Comparison of ENCODE assay signal across 25 mouse cellular contexts in genomic region chr5:64907906-64908305, GRCm38 (mm10).
"Had no signal": no experiment of that assay in that cellular context is flagged by ENCODE, and none has a peak within 500 bp of the region (broad histone marks: within the 10 kb centered on the region; RNA-seq: fewer than 3 reads in every experiment).

No protein-coding gene starts in this region.

- H3K27me3 ChIP-seq: heart, embryonic 12.5 days; hindbrain, embryonic 12.5 days; limb, embryonic 13.5 days; limb, embryonic 15.5 days; liver, embryonic 12.5 days had no signal

- H3K9me3 ChIP-seq: heart, embryonic 10.5 days; hindbrain, embryonic 12.5 days; limb, embryonic 13.5 days; limb, embryonic 15.5 days; liver, embryonic 12.5 days had no signal

- H3K27ac ChIP-seq: gastrocnemius, adult 2 months; heart, adult 2 months; heart, embryonic 10.5 days; hindbrain, embryonic 10.5 days; hindbrain, embryonic 12.5 days; hindbrain, embryonic 14.5 days; layer of hippocampus, adult 2 months; left cerebral cortex, adult 2 months; limb, embryonic 13.5 days; limb, embryonic 15.5 days; liver, embryonic 12.5 days; liver, embryonic 14.5 days had no signal

- DNase-seq: gastrocnemius, adult 2 months; gastrocnemius, postnatal 10 days; gastrocnemius, postnatal 25 days; heart, adult 2 months; heart, postnatal 10 days; heart, postnatal 4 days; kidney, adult 18-20 months; kidney, adult 8-10 months; kidney, postnatal 10 days; kidney, postnatal 25 days; kidney, postnatal 4 days had no signal

- ATAC-seq: hindbrain, embryonic 16.5 days; inflammation-experienced regulatory T-cells, adult 6 months; intestine, postnatal 0 days; liver, embryonic 12.5 days had no signal

- H3K36me3 ChIP-seq: heart, embryonic 10.5 days; heart, embryonic 12.5 days; hindbrain, embryonic 10.5 days; hindbrain, embryonic 12.5 days; limb, embryonic 13.5 days; limb, embryonic 15.5 days; liver, embryonic 12.5 days had no signal

- H3K4me1 ChIP-seq: heart, embryonic 12.5 days; hindbrain, embryonic 12.5 days; limb, embryonic 13.5 days; limb, embryonic 15.5 days; liver, embryonic 12.5 days had no signal

- H3K4me3 ChIP-seq: gastrocnemius, adult 2 months; heart, adult 2 months; heart, embryonic 10.5 days; heart, embryonic 12.5 days; hindbrain, embryonic 10.5 days; hindbrain, embryonic 12.5 days; layer of hippocampus, adult 2 months; left cerebral cortex, adult 2 months; limb, embryonic 13.5 days; limb, embryonic 15.5 days; liver, embryonic 12.5 days had no signal

- H3K9ac ChIP-seq: heart, embryonic 12.5 days; hindbrain, embryonic 12.5 days; hindbrain, embryonic 14.5 days; limb, embryonic 13.5 days; limb, embryonic 15.5 days; liver, embryonic 12.5 days; liver, embryonic 14.5 days had no signal

- H3K4me2 ChIP-seq: heart, embryonic 12.5 days; hindbrain, embryonic 12.5 days; hindbrain, embryonic 14.5 days; limb, embryonic 13.5 days; limb, embryonic 15.5 days; liver, embryonic 12.5 days had no signal
